Mouse (Mus musculus): ENCODE measurements around the gene Naaladl1. TPM values are rescaled to one million over a fixed set of nuclear protein-coding genes. Genes with fewer than 3 reads are reported as not detected.
A peak's percentile ranks its signal among the peaks of the same experiment; 100 is the strongest.

The Naaladl1 gene
- polyA plus RNA-seq, 1 experiment from 2014 or later = 0.47 TPM

DNA sequence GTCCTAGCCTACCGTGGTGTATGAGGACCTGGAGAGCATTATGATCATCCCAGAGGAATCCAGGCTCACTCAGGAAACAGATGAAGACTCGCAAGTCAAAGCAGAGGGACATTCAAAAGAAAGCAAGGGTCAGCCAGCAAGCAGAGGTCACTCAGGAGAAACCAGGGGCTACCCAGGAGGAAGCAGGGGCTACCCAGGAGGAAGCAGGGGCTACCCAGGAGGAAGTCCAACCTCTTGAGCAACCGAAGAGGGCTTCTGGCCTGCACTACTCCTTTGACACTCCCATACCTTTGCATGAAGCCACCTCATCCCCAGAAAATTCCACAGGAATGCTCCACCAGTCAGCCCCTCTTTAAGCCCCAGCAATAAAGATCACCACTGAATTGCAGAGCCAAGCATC lies 7.7 kb upstream of the Naaladl1 start:
- Histone ChIP-seq H3K27ac (replicated peaks; ENCODE audit: low read depth, low read length) (no peak overlapping the region), H3K36me3 (ENCODE audit: control insufficient read depth, insufficient read depth, low read length) (peaks cover 12% of the 10 kb centered on the region), H3K27me3 (ENCODE audit: control insufficient read depth, insufficient read depth, low read length) (no peaks in the 10 kb centered on the region), H3K4me2 (ENCODE audit: low read depth, severe bottlenecking) (no peak overlapping the region), H3K4me1 (ENCODE audit: control insufficient read depth, insufficient read depth, low read length) (no peaks in the 10 kb centered on the region), H3K9ac (ENCODE audit: low read length) (no peak overlapping the region), H3K4me3 (ENCODE audit: low read depth, low read length) (no peak overlapping the region), H3K9me3 (ENCODE audit: control insufficient read depth, low read length) (no peaks in the 10 kb centered on the region)
- ATAC-seq (ENCODE audit: insufficient number of reproducible peaks, low FRiP score, low TSS enrichment, low read depth) (no peak), DNase-seq (ENCODE audit: low spot score) (no peak)
- WGBS = 91% methylated on average over 3 of the region's 3 CpGs

DNA sequence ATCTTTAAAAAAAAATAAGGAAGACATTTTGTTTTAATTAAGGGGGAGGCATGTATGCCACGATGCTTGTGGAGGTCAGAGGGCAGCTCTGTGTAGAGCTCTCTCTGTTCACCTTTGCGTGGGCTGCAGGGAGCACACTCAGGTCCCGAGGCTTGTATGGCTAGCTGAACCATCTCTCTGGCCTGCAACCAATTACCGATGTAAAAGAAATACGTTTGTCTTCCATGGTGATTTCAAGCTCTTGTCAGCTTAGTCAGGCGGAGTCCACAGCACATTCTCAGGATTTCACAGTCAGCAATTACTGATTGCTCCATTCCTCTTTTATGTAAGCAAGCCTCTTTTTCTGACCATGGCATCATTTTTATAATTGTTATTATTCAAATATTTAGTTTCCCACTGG lies 4.4 kb upstream of the Naaladl1 start:
- Histone ChIP-seq H3K36me3 (ENCODE audit: control insufficient read depth, insufficient read depth, low read length) (peaks cover 6% of the 10 kb centered on the region), H3K4me3 (ENCODE audit: low read depth, low read length) (no peak overlapping the region), H3K4me1 (ENCODE audit: control insufficient read depth, insufficient read depth, low read length) (no peaks in the 10 kb centered on the region), H3K27ac (replicated peaks; ENCODE audit: low read depth, low read length) (no peak overlapping the region), H3K9me3 (ENCODE audit: control insufficient read depth, low read length) (no peaks in the 10 kb centered on the region), H3K4me2 (ENCODE audit: low read depth, severe bottlenecking) (no peak overlapping the region), H3K9ac (ENCODE audit: low read length) (no peak overlapping the region), H3K27me3 (ENCODE audit: control insufficient read depth, insufficient read depth, low read length) (no peaks in the 10 kb centered on the region)
- 26% methylated on average over 6 of the region's 6 CpGs for WGBS
- ATAC-seq (ENCODE audit: insufficient number of reproducible peaks, low FRiP score, low TSS enrichment, low read depth) (no peak), DNase-seq (ENCODE audit: low spot score) (no peak)

DNA sequence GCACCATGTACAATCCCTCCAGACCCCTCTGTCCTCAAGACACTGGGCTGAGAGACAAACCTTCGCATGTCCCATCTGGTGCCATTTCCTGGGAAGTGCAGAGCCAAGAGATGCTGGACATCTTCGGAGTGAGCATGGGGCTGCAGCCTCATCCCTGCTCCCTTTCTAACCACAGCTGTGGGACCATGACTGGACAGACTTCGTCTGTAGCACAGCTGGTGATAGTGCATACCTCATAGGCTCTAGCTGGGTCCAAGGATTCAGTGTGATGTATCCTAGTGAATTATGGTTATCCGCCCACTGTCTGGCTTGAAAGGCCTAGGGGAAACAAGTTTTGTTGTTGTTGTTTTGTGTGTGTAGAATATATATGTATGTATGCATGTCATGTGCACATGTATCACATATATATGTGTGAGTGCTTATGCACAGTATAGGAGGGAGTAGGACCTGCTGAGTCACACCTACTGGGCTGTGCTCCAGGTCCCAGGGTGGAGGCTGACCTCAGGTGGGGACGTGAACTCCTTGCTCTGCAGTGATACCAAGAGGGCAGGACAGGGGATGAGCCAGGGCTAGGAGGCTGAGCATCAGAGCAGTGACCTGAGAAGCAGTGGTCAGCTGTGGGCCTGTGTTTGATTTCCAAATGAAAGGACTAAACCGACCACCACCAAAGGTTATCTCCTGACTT lies 3.3 kb upstream of the Naaladl1 start:
- no peak for DNase-seq (ENCODE audit: low spot score)
- no peak for ATAC-seq (ENCODE audit: insufficient number of reproducible peaks, low FRiP score, low TSS enrichment, low read depth)
- Histone ChIP-seq H3K36me3 (ENCODE audit: control insufficient read depth, insufficient read depth, low read length) (peaks cover 3% of the 10 kb centered on the region), H3K4me3 (ENCODE audit: low read depth, low read length) (no peak overlapping the region), H3K27ac (replicated peaks; ENCODE audit: low read depth, low read length) (no peak overlapping the region), H3K27me3 (ENCODE audit: control insufficient read depth, insufficient read depth, low read length) (no peaks in the 10 kb centered on the region), H3K4me1 (ENCODE audit: control insufficient read depth, insufficient read depth, low read length) (no peaks in the 10 kb centered on the region), H3K9ac (ENCODE audit: low read length) (no peak overlapping the region), H3K9me3 (ENCODE audit: control insufficient read depth, low read length) (no peaks in the 10 kb centered on the region), H3K4me2 (ENCODE audit: low read depth, severe bottlenecking) (no peak overlapping the region)
- 78% methylated on average over 6 of the region's 6 CpGs for WGBS

DNA sequence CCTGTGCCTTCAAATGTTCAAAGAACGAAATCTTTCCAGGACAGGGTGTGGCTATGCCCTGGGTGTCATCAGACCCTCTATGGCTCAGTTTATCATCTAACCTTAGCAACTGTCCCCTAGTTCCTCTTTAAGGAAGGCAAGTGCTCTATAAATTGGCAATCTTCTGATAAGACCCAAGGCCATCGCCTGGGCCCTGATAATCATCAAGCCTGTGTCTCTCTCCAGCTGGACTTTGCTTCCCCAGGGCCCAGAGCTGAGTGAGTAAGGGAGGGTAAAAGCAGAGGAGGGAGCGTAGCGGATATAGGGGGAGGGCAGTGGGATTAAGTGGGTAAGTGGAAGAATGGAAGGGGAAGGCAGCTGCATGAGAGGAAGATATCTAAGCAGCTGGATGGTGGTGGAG lies 1.1 kb upstream of the Naaladl1 start:
- peaks cover 3% of the 10 kb centered on the region for H3K36me3 ChIP-seq (ENCODE audit: control insufficient read depth, insufficient read depth, low read length)
- H3K4me3 ChIP-seq (ENCODE audit: low read depth, low read length) = no peak overlapping the region
- H3K4me1 ChIP-seq (ENCODE audit: control insufficient read depth, insufficient read depth, low read length) = no peaks in the 10 kb centered on the region
- DNase-seq (ENCODE audit: low spot score) = no peak
- H3K9me3 ChIP-seq (ENCODE audit: control insufficient read depth, low read length) = no peaks in the 10 kb centered on the region
- no peak overlapping the region for H3K9ac ChIP-seq (ENCODE audit: low read length)
- no peak overlapping the region for H3K27ac ChIP-seq (replicated peaks; ENCODE audit: low read depth, low read length)
- H3K4me2 ChIP-seq (ENCODE audit: low read depth, severe bottlenecking) = no peak overlapping the region
- 88% methylated on average over 4 of the region's 4 CpGs for WGBS
- no peaks in the 10 kb centered on the region for H3K27me3 ChIP-seq (ENCODE audit: control insufficient read depth, insufficient read depth, low read length)
- ATAC-seq (ENCODE audit: insufficient number of reproducible peaks, low FRiP score, low TSS enrichment, low read depth) = no peak

DNA sequence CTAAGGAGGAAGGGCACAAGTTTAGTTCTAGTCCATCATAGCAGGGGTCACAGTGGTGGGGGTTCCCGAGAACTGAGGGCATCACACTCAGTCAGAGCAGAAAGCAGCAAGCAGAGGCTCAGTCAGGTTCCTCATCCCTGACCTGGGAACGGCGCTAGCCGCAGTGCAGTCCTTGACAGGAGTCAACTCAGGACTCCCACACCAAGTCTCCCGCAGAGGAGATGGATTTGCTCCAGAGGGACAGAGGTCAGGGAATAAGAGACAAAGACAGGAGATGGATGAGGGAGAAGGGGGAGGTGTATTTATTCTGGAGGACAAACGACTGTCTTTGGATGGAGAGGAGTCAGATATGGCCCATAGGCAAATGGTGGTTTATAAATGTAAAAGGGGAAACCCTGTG lies 7.5 kb downstream of the Naaladl1 start:
- 63% methylated on average over 6 of the region's 6 CpGs for WGBS
- H3K9me3 ChIP-seq (ENCODE audit: control insufficient read depth, low read length) = no peaks in the 10 kb centered on the region
- ATAC-seq (ENCODE audit: insufficient number of reproducible peaks, low FRiP score, low TSS enrichment, low read depth) (no peak), DNase-seq (ENCODE audit: low spot score) (no peak)
- H3K9ac ChIP-seq (ENCODE audit: low read length) = no peak overlapping the region
- H3K4me3 ChIP-seq (ENCODE audit: low read depth, low read length) = no peak overlapping the region
- peaks cover 3% of the 10 kb centered on the region for H3K4me1 ChIP-seq (ENCODE audit: control insufficient read depth, insufficient read depth, low read length)
- H3K27me3 ChIP-seq (ENCODE audit: control insufficient read depth, insufficient read depth, low read length) = no peaks in the 10 kb centered on the region
- H3K27ac ChIP-seq (replicated peaks; ENCODE audit: low read depth, low read length) = no peak overlapping the region
- no peak overlapping the region for H3K4me2 ChIP-seq (ENCODE audit: low read depth, severe bottlenecking)
- peaks cover 10% of the 10 kb centered on the region; the same call in 1 of the 2 replicates for H3K36me3 ChIP-seq (ENCODE audit: control insufficient read depth, insufficient read depth, low read length)

DNA sequence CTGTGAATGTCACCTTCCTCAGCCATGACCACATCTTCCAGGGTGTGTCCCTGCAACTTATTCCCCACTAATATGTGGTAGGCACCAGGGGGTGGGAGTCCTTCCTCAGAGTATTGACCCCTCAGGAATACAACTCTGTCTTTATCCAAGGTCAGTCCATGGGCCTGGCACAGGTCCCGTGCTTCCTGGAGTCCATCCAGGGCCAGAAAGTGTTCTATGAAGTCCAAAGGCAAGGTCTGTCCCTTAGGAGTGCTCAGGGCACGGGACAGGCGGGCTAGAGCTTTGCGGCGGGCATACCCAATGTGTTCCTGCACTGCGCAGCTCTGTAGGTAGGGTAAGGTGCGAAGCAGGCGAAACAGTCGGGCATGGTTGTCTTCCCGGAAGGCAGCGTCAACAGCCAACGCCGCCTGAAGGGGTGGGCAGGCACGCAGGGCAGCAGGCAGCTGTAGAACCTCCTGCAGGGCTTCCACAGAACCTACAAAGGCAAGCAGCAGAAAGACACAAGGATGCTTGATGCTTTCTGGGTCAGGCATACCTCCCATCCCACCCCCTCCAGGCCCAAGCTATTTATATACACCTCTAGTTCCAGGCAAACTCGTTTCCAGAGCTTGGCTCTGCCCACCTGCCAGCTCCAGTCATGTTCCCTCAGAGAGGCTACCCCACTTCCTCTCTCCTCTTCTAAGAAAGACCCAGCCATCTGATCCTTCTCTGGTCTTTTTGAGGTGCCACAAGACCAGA lies 10.7 kb downstream of the Naaladl1 start:
- Histone ChIP-seq H3K36me3 (ENCODE audit: control insufficient read depth, insufficient read depth, low read length) (peaks cover 13% of the 10 kb centered on the region), H3K9me3 (ENCODE audit: control insufficient read depth, low read length) (no peaks in the 10 kb centered on the region), H3K27ac (replicated peaks; ENCODE audit: low read depth, low read length) (no peak overlapping the region), H3K27me3 (ENCODE audit: control insufficient read depth, insufficient read depth, low read length) (no peaks in the 10 kb centered on the region), H3K4me3 (ENCODE audit: low read depth, low read length) (no peak overlapping the region), H3K9ac (ENCODE audit: low read length) (no peak overlapping the region; the same call in 1 of the 2 replicates), H3K4me2 (ENCODE audit: low read depth, severe bottlenecking) (no peak overlapping the region), H3K4me1 (ENCODE audit: control insufficient read depth, insufficient read depth, low read length) (peaks cover 3% of the 10 kb centered on the region)
- no peak for ATAC-seq (ENCODE audit: insufficient number of reproducible peaks, low FRiP score, low TSS enrichment, low read depth)
- DNase-seq (ENCODE audit: low spot score) = no peak
- 91% methylated on average over 15 of the region's 15 CpGs for WGBS

DNA sequence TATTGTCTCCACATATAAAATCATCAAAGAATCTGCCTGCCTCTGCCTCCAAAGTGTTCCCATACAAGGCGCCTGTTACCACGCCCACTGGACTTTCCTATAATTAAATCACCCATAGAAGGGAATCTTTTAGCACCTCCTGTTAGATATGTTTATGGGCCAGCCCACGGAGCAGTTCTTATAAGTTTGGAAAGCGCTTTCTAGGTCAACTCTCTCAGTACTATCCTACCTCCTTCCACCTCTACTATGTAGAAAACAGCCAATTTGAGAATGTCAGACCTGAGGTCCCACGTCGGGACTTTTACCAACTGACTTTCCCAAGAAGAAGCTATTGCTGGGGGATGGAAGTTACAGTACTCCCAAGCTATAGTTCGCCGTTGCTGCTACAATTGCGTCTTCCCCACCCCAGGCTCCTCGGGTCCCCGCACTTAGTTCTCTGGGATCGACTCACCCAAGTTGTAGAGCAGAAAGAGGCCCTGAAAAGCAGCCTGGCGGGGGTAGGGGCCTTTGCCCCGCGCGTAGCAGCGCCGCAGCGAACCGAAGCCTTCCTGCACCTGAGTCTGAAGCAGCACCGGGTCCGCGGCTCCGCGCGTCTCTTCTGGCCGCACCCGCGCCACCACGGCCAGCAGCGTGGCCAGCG lies 11.9 kb downstream of the Naaladl1 start:
- no peak for ATAC-seq (ENCODE audit: insufficient number of reproducible peaks, low FRiP score, low TSS enrichment, low read depth)
- Histone ChIP-seq H3K27me3 (ENCODE audit: control insufficient read depth, insufficient read depth, low read length) (no peaks in the 10 kb centered on the region), H3K27ac (replicated peaks; ENCODE audit: low read depth, low read length) (peak overlapping the region; percentile 96), H3K4me2 (ENCODE audit: low read depth, severe bottlenecking) (peak overlapping the region; percentile 90), H3K4me3 (ENCODE audit: low read depth, low read length) (peak overlapping the region; percentile 69), H3K9me3 (ENCODE audit: control insufficient read depth, low read length) (no peaks in the 10 kb centered on the region), H3K9ac (ENCODE audit: low read length) (peak overlapping the region; percentile 87), H3K36me3 (ENCODE audit: control insufficient read depth, insufficient read depth, low read length) (peaks cover 13% of the 10 kb centered on the region), H3K4me1 (ENCODE audit: control insufficient read depth, insufficient read depth, low read length) (peaks cover 3% of the 10 kb centered on the region)
- DNase-seq (ENCODE audit: low spot score) = no peak
- WGBS = 6% methylated on average over 32 of the region's 32 CpGs

DNA sequence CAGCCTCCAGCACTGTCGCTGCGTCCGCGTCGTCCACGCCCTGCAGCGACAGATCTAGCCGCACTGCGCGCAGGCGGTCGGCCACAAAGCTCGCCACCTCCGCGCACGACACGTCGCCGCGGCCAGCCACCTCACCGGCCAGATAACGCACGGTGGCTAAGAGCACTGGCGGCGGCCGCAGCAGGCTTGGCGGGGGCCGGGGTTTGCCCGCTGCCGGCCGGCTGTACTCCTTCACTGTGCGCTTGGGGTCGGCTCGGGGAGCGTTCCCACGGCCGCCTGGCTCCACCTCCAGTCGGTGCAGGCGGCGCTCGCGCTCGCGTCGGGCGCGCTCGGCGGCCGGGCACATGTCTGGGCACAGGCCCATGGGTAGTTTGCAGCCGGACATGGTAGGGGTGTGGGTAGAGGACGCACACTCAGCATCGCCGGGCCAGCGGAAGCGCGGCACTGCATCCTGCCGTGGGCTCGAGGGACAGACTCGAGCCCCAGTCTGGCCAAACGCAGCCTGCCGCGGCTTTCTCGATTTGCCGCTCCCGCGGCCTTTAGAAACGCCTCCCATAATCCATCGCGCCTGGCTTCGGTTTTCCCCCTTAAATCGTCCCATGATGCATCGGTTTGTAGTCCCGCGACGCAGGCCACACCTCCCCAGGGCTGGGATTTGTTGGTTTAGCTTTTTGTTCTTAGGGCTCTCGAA lies 12.5 kb downstream of the Naaladl1 start, which contains the start of gene Sac3d1:
Gene Sac3d1, minus strand, starts transcription at position 665 of the 691 bp plus-strand sequence.
- Histone ChIP-seq H3K4me2 (ENCODE audit: low read depth, severe bottlenecking) (peak within 1 kb of the TSS; percentile 90), H3K36me3 (ENCODE audit: control insufficient read depth, insufficient read depth, low read length) (peaks cover 13% of the 10 kb centered on the region), H3K4me3 (ENCODE audit: low read depth, low read length) (peak within 1 kb of the TSS; percentile 69), H3K4me1 (ENCODE audit: control insufficient read depth, insufficient read depth, low read length) (peaks cover 3% of the 10 kb centered on the region), H3K27me3 (ENCODE audit: control insufficient read depth, insufficient read depth, low read length) (no peaks in the 10 kb centered on the region), H3K9me3 (ENCODE audit: control insufficient read depth, low read length) (no peaks in the 10 kb centered on the region), H3K9ac (ENCODE audit: low read length) (peak within 1 kb of the TSS; percentile 87), H3K27ac (replicated peaks; ENCODE audit: low read depth, low read length) (peak within 1 kb of the TSS; percentile 96)
- DNase-seq (ENCODE audit: low spot score) (peak; percentile 92), ATAC-seq (ENCODE audit: insufficient number of reproducible peaks, low FRiP score, low TSS enrichment, low read depth) (peak; percentile 80)
- under 1% methylated on average over 77 of the region's 77 CpGs for WGBS

All from limb, embryonic 11.5 days (tissue).